8 mouse cellular contexts compared by ENCODE assay signal in the genomic region with DNA sequence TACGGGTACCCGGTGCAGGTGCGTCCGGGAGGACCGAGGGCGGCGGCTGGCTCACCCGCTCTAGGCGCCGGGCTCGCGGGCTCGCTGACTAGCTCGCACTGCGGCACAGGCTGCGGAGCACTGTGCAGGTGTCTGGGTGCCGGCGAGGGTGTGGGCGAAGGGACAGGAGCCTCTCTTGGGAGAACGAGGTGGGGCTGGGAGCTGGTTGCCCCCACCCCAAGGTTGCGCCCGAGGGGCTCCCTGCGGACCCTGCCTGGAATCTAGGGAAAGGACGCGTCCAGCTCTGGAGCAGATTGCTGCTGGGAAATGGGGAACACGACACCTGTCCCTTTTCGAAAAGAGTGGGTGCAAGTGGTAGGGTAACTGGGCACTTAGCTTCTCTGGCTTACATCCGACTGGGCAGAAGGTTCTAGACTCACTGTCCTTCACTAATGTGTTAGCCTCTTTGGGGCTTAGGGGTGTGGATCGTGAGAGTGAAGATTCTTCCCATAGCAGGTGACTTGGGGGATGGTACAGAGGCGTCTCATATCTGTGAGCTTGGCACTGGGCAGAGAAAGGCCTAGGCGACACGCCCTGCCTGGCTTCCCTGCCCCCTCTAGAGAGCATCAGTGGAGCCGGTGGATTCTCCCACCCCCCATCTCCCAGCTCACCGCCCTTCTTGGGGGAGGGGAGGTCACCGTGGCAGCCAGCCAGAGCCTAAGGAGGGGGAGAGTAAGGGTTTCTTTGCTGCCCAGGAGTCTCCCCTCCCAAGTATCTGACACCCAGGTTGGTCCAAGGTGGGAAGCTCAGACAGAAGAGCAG. TPM values are rescaled to one million over a fixed set of nuclear protein-coding genes. Genes with fewer than 3 reads are reported as not detected.
A peak's percentile ranks its signal among the peaks of the same experiment; 100 is the strongest.
DNase-seq lines count a peak whose midpoint lies in the region; ATAC-seq lines count a peak whose summit lies in the region.

No protein-coding gene starts in this region.

- 2% methylated on average over 35 of the region's 35 CpGs for WGBS in hindbrain, embryonic 11.5 days
- 2% methylated on average over 35 of the region's 35 CpGs for WGBS in neural tube, embryonic 15.5 days

- peaks cover 3% of the 10 kb centered on the region; the same call in 1 of the 2 replicates for H3K27me3 ChIP-seq in hindbrain, embryonic 11.5 days (ENCODE audit: control insufficient read depth, insufficient read depth, low read length)
- no peaks in the 10 kb centered on the region for H3K27me3 ChIP-seq in neural tube, embryonic 15.5 days (replicated peaks)

- DNase-seq in adrenal gland, postnatal 25 days, result peak; percentile 29
- no peak for DNase-seq in adrenal gland, adult 18-20 months (ENCODE audit: low spot score in 2 of 2)
- peak; percentile 36 for DNase-seq in urinary bladder, adult 2 months (ENCODE audit: low spot score)
- DNase-seq in urinary bladder, postnatal 10 days (ENCODE audit: low spot score), result no peak
- DNase-seq in hindbrain, embryonic 11.5 days (ENCODE audit: low spot score), result peak; percentile 52
- DNase-seq in liver, result peak; percentile 18
- no peak for DNase-seq in spleen, adult 12 weeks (ENCODE audit: low spot score)

- peak overlapping the region; percentile 93 for H3K9ac ChIP-seq in hindbrain, embryonic 11.5 days (ENCODE audit: low read depth, low read length)
- H3K9ac ChIP-seq in neural tube, embryonic 15.5 days (replicated peaks), result peak overlapping the region; percentile 78

- H3K4me2 ChIP-seq in hindbrain, embryonic 11.5 days (replicated peaks; ENCODE audit: low read depth, low read length), result peak overlapping the region; percentile 86
- peak overlapping the region; percentile 79 for H3K4me2 ChIP-seq in neural tube, embryonic 15.5 days

- H3K4me3 ChIP-seq in hindbrain, embryonic 11.5 days (ENCODE audit: low read depth, low read length), result peak overlapping the region; percentile 89
- peak overlapping the region; percentile 91 for H3K4me3 ChIP-seq in neural tube, embryonic 15.5 days (replicated peaks)

- no peaks in the 10 kb centered on the region for H3K9me3 ChIP-seq in hindbrain, embryonic 11.5 days (ENCODE audit: control insufficient read depth, low read length)
- H3K9me3 ChIP-seq in neural tube, embryonic 15.5 days (replicated peaks), result no peaks in the 10 kb centered on the region

- peak; percentile 50 for ATAC-seq in hindbrain, embryonic 11.5 days (ENCODE audit: low FRiP score)
- peak; percentile 51 for ATAC-seq in neural tube, embryonic 15.5 days (ENCODE audit: low FRiP score)

- H3K36me3 ChIP-seq in hindbrain, embryonic 11.5 days (ENCODE audit: control insufficient read depth, insufficient read depth, low read length), result no peaks in the 10 kb centered on the region
- 0 out of 2 replicates have a peak, but pooled peaks cover 5% of the 10 kb centered on the region for H3K36me3 ChIP-seq in neural tube, embryonic 15.5 days

- peaks cover 10% of the 10 kb centered on the region for H3K4me1 ChIP-seq in hindbrain, embryonic 11.5 days (replicated peaks; ENCODE audit: control insufficient read depth, insufficient read depth, low read length)
- H3K4me1 ChIP-seq in neural tube, embryonic 15.5 days, result peaks cover 60% of the 10 kb centered on the region

- peak overlapping the region; percentile 90 for H3K27ac ChIP-seq in hindbrain, embryonic 11.5 days (ENCODE audit: low read depth, low read length)
- H3K27ac ChIP-seq in neural tube, embryonic 15.5 days (replicated peaks), result peak overlapping the region; percentile 97

RNA-seq across cellular contexts. Expression of gene Rab6b, which starts 1.1 kb away (rescaled TPM):
- 2.1 TPM in 2 replicates for total RNA-seq in adrenal gland, postnatal 25 days (2021)
- total RNA-seq in adrenal gland, adult 18-20 months (2021), result 1 to 10 TPM; 3.0 to 8.4 TPM
- 4.4 and 6.9 TPM in 2 replicates for polyA plus RNA-seq in urinary bladder, adult 2 months (2012; rRNA removed)
- polyA plus RNA-seq in hindbrain, embryonic 11.5 days (2014; fragmentation: Nextera tagmentation; extraction: Ambion mirVana), result 24.1 and 24.2 TPM in 2 replicates
- polyA plus RNA-seq in neural tube, embryonic 15.5 days (2015; fragmentation: Nextera tagmentation; extraction: Ambion mirVana), result 105 and 117 TPM in 2 replicates

Comparison
In these comparisons a context has a peak if more than half of its experiments do, and no peak if none do; other contexts are left out.
1. DNase-seq: peak in adrenal gland, postnatal 25 days (single experiment), urinary bladder, adult 2 months (single experiment), hindbrain, embryonic 11.5 days (single experiment) and liver (single experiment); none in adrenal gland, adult 18-20 months (0 of 2), urinary bladder, postnatal 10 days (single experiment) and spleen, adult 12 weeks (single experiment).